Mouse (Mus musculus): ENCODE data around the gene Jarid2.

The Jarid2 gene

DNA sequence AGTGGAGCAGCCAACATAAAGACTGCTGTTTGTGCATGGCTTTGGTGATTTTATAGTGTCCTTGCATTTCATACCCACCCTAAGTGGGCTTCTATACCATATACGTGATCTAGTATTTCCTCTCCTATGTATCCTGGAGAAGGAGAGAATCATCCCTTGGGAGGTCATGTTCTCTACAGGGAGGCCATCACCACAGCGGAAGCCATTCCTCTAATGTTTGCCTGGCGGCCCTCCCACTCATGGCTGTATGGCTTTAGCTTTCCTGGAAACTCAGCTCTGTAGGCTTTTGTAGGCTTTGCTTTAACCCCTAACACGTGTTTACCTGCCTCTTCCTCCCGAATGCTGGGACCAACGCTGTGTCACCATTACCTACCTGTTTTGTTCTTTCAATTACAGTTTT lies 108.2 kb downstream of the Jarid2 start:
- no peak for DNase-seq (ENCODE audit: extremely low spot score)

DNA sequence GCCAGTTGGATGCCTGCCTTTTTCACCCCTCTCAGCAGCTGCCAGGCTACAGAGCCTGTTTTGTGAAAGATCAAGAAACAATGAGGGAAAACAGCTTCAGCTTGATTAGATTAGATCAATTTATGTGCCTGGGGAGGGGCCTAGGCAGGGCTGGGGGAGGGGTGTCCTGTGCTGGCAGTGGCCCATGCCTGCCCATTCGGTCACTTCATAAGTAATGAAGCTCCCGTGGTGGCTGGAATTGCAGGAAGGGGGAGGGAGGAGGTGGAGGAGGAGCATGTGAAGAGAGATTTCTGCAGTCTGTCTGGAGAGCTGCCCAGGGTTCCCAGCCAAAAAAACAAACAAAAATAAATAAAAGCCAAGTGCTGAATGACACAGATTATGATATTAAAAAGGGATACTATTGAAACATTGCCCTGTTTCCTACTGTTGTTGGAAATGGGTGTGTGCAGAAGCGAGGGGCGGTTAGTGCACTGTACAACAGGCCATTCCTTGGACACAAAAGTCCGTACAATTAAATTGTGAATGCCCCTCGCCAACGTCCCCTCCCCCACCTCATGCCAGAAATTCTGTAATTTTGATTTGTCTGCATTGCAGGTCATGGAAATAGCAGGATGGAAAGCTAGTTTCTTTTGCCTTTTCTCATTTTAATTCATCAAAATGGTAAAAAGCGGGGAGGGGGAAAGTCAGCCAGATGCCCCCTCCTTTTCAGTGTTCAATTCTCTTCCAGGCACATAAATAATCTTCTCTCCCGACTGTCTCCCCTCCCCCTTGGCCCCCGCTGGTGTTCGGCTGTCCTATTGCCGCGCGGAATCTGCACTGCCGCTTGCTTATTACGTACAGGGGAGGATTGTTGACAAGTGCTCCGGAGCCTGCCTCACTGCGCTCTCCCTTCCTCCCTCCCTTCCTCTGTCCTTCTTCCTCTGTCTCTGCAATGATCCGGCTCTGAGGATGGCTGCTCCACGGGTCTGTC lies 110.9 kb downstream of the Jarid2 start:
- peak; percentile 85 for DNase-seq (ENCODE audit: extremely low spot score)

GRCm38 (mm10) chr13:44851426-44851825 lies 122.2 kb downstream of the Jarid2 start:
- no peak for DNase-seq (ENCODE audit: extremely low spot score)

DNA sequence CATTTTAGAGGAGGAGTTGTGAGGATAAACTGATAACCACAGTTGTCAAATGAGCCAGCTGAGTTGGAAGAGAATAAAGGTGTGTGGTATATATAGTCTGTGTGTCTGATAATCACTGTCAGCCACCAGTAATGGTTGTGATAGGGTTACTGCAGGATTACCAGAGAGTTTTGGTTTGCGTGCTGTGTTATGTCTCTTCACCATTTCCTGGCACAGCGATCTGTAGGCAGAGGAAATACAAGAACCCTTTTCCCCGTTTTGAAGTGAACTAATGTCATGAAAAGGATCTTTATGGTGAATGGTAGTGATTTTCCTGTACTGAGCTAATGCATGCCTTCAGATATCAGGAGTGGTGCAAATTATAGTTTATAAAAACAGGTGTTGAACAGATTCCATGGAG lies 122.8 kb downstream of the Jarid2 start:
- DNase-seq (ENCODE audit: extremely low spot score) = no peak

GRCm38 (mm10) chr13:44865566-44865965 lies 136.3 kb downstream of the Jarid2 start:
- no peak for DNase-seq (ENCODE audit: extremely low spot score)

DNA sequence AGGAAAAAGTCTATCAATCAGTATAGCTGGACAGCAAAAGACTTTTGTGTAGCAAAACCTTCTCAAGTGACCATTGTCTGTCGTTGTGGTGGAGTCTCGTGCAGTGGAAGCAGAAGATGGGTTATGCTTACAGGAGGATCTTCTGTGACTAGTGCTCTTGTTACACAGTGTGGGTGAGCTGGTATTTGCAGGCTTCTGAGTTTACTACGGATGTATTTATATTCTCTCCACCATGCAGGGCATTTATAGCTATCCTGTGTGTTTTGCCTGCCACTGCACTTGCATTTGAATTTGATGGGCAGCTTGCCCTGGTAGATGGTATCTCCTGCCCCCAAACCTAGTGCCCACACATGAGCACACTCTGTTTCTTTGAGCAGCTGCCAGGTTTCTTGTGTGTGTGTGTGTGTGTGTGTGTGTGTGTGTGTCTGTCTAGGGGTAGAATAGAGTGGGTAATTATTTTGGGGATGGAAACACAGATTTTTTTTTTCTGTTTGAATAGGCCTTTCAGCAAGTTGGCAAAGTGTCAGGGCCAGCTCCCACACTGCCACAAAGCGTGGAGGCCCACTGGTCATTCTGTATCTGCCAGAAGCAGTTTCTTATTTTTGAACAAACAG lies 138.9 kb downstream of the Jarid2 start:
- DNase-seq (ENCODE audit: extremely low spot score) = no peak

GRCm38 (mm10) chr13:44869418-44870119 lies 140.3 kb downstream of the Jarid2 start:
- DNase-seq (ENCODE audit: extremely low spot score) = peak; percentile 100

GRCm38 (mm10) chr13:44876799-44877198 lies 147.5 kb downstream of the Jarid2 start:
- no peak for DNase-seq (ENCODE audit: extremely low spot score)

- no peak for DNase-seq (ENCODE audit: extremely low spot score)
Observed at GRCm38 (mm10) chr13:44881001-44881400, 151.7 kb downstream of the Jarid2 start.

DNA sequence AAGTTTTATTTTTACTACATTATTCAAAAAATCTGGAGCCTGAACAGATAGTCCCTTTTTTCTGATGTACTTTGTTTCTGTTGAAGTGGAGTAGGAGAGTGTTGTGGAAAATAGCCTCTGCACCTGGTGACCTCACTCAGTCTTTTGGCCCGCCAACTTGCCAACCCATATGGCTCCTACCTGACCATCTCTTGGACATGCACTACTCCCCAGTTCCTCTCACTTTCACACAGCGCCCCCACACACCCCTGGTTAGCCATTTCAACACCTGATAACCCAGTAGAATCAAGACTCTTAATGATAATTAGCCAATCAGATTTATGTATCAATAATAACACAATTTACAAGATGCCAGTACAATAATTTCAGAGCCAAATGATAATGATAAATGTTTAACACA lies 156.9 kb downstream of the Jarid2 start:
- no peak for DNase-seq (ENCODE audit: extremely low spot score)

GRCm38 (mm10) chr13:44890612-44891011 lies 161.3 kb downstream of the Jarid2 start:
- DNase-seq (ENCODE audit: extremely low spot score) = no peak

- DNase-seq (ENCODE audit: extremely low spot score) = no peak
Observed at GRCm38 (mm10) chr13:44891813-44892730, 162.8 kb downstream of the Jarid2 start.

DNA sequence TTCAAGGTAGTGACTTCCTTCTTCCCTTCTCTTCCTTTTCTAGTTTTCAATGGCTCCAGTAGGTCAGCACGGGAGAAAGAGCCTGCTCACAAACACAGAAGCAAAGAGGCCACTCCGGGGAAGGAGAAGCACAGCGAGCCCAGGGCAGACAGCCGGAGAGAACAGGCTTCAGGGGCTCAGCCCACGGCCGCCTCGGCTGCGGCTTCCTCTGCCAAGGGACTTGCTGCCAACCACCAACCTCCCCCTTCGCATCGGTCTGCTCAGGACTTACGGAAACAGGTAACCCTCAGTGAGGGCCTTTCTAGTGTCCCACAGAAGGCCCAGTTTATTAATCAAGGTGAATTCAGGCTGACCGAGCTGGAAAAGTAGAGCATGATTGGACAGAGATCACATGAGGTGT lies 166.9 kb downstream of the Jarid2 start:
- no peak for DNase-seq (ENCODE audit: extremely low spot score)

GRCm38 (mm10) chr13:44902299-44902698 lies 173.0 kb downstream of the Jarid2 start:
- no peak for DNase-seq (ENCODE audit: extremely low spot score)

GRCm38 (mm10) chr13:44903416-44903815 lies 174.1 kb downstream of the Jarid2 start:
- DNase-seq (ENCODE audit: extremely low spot score) = no peak

DNA sequence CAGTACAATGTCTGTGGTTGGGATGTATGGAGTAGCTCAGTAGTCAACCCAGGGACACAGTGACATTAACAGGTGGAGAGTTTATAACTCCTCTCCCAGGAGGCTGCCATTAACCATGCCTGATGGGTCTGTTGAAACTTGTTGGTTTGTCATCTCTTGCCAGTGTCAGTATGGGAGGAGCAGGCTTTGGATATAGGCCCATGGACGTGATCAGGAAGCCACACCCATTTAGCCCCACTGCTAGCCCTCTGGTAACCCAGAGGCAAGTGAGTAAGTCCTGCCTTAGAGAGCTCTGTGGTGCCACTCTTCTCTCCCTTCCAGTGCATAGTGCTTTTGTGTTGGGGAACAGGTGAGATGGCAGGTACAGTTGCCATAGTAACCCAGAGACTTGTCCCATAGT lies 175.0 kb downstream of the Jarid2 start:
- DNase-seq (ENCODE audit: extremely low spot score) = no peak

DNA sequence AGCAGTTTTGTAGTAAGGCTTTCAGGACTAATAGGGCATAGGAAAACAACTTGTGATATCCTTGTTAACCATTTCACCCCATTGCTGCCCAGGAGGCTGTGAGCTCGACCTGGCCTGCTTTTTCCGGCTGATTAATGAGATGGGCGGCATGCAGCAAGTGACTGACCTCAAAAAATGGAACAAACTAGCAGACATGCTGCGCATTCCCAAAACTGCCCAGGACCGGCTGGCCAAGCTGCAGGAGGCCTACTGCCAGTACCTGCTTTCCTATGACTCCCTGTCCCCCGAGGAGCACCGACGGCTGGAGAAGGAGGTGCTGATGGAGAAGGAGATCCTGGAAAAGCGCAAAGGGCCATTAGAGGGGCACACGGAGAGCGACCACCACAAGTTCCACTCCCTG lies 176.9 kb downstream of the Jarid2 start:
- no peak for DNase-seq (ENCODE audit: extremely low spot score)

- no peak for DNase-seq (ENCODE audit: extremely low spot score)
Observed at GRCm38 (mm10) chr13:44907702-44908101, 178.4 kb downstream of the Jarid2 start.

DNA sequence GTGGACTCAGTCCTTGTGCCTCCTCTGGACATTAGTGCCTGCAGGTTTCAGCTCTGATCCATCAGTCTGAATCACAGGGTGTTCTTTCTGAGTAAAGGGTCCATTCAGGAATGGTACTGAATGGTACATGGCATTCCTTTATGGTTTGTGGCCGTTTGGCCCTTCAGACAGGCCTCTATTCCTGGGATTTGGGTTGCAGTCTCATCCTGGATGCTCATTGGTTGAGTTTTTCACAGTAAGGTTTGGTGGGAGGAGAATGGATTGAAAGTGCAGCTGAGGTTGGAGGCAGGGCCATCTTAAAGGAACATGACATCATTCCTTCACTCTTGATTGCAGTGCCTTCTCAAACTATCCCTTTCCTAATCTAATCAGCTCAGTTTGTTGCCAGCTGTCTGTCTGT lies 179.5 kb downstream of the Jarid2 start:
- DNase-seq (ENCODE audit: extremely low spot score) = no peak

DNA sequence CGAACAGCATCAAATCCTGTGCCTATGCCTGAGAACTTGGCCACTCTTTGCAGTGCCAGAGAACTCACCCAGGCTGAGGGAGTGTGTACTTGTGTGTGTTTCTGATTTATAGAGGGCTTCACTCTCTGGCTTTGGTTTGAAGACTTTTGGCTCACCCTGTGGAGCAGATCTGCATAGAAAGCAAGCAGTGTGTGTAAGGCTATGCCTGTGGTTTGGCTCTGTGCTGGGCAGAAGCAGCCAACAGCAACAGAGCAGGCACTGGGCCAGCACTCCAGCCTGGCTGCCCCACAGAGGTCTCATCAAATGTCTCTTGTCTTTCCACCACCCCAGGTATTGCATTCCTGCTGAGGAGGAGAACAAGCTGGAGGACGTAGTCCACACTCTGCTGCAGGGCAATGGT lies 183.6 kb downstream of the Jarid2 start:
- DNase-seq (ENCODE audit: extremely low spot score) = no peak

- DNase-seq (ENCODE audit: extremely low spot score) = no peak
Observed at GRCm38 (mm10) chr13:44913560-44913959, 184.3 kb downstream of the Jarid2 start.
